Comparison of ENCODE assay signal across 8 mouse cellular contexts in the genomic region with DNA sequence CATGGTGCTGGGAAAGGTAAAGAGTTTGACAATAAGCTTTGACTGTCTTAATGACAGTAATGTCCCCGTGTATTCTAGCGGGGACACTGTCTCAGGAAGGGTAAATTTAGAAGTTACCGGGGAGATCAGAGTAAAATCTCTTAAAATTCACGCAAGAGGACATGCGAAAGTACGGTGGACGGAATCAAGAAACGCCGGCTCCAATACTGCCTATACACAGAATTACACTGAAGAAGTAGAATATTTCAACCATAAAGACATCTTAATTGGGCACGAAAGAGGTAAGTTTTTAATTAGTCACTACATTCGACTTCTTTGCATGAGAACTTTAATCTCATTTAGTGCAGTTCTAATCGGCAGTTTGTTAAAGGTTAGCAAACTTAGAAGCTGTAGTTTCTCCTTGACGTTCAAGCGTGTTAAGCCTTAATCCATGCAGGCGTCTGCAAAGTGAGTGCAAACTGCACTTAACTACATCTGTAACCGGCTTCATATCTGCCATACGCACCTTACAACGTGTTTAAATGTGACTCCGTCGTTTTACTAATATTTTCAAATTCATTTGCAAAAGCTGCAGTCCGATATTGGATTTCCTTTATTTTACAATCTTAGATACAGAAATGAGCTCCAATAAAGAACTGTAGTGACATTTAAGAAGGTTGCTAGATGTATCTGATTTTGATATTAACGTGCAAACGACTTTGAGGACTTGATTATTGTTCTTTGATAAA. TPM values are rescaled to one million over a fixed set of nuclear protein-coding genes. Genes with fewer than 3 reads are reported as not detected.
A peak's percentile ranks its signal among the peaks of the same experiment; 100 is the strongest.
DNase-seq lines count a peak whose midpoint lies in the region; ATAC-seq and TF ChIP-seq lines count a peak whose summit lies in the region.

No protein-coding gene starts in this region.

- peak overlapping the region; percentile 61 to 79 for H3K4me3 ChIP-seq in ES-E14 (ENCODE audit: insufficient read depth in 1 of 2, low read depth in 1 of 2, low read length in 2 of 2, poor library complexity in 1 of 2, severe bottlenecking in 1 of 2)
- H3K4me3 ChIP-seq in embryonic facial prominence, embryonic 12.5 days, result peak overlapping the region; percentile 68

- no peak for ATAC-seq in embryonic facial prominence, embryonic 12.5 days (ENCODE audit: insufficient number of reproducible peaks, insufficient read depth, low FRiP score, low TSS enrichment)
- peak; percentile 0; the same call in 1 of the 2 replicates for ATAC-seq in megakaryocyte, adult 5-6 weeks (ENCODE audit: poor library complexity, severe bottlenecking)

- no peaks in the 10 kb centered on the region for H3K27me3 ChIP-seq in embryonic facial prominence, embryonic 12.5 days

- in situ Hi-C loops in ES-E14 (cut with MboI; ENCODE audit: low sequenced_read_pairs in 2 of 2, unreplicated experiment in 2 of 2), result loop anchor here (5.0 to 25.0 kb wide), 2 partner anchors 268 to 278 kb away; no protein-coding TSS in a partner anchor

- H3K36me3 ChIP-seq in ES-E14 (ENCODE audit: control insufficient read depth, insufficient read depth, low read length, poor library complexity, severe bottlenecking), result peaks cover under 1% of the 10 kb centered on the region; the same call in 1 of the 2 replicates
- H3K36me3 ChIP-seq in embryonic facial prominence, embryonic 12.5 days, result peaks cover 7% of the 10 kb centered on the region

- peak overlapping the region; percentile 89 for H3K9ac ChIP-seq in ES-E14 (ENCODE audit: insufficient read depth, low read depth, low read length, poor library complexity, severe bottlenecking)
- H3K9ac ChIP-seq in embryonic facial prominence, embryonic 12.5 days, result peak overlapping the region; percentile 90

- DNase-seq in kidney, adult 8-10 months, result peak; percentile 25 to 61
- no peak for DNase-seq in kidney, adult 11 months
- DNase-seq in ES-E14 (ENCODE audit: low read depth, low spot score), result no peak
- peak; percentile 71 for DNase-seq in hindlimb bud, embryonic 11.5 days (ENCODE audit: extremely low spot score, low read depth, low spot score)
- DNase-seq in thymus, postnatal 25 days, result peak; percentile 11
- no peak for DNase-seq in layer of hippocampus, adult 18-20 months (ENCODE audit: low spot score in 2 of 2)

- H3K27ac ChIP-seq in ES-E14 (ENCODE audit: insufficient read depth, low read depth, low read length, poor library complexity, severe bottlenecking), result peak overlapping the region; percentile 100; the same call in 1 of the 2 replicates
- H3K27ac ChIP-seq in embryonic facial prominence, embryonic 12.5 days, result peak overlapping the region; percentile 100

- H3K4me1 ChIP-seq in ES-E14 (ENCODE audit: control insufficient read depth in 2 of 2, insufficient read depth in 2 of 2, low read length in 2 of 2, poor library complexity in 1 of 2), result peaks cover 0 to 4% of the 10 kb centered on the region in 2 experiments; a peak in 1 of 4 replicates
- no peaks in the 10 kb centered on the region for H3K4me1 ChIP-seq in embryonic facial prominence, embryonic 12.5 days

- under 1% methylated on average over 23 of the region's 23 CpGs for WGBS in embryonic facial prominence, embryonic 12.5 days

- H3K4me2 ChIP-seq in embryonic facial prominence, embryonic 12.5 days (replicated peaks), result peak overlapping the region; percentile 50

- no peaks in the 10 kb centered on the region for H3K9me3 ChIP-seq in ES-E14 (ENCODE audit: control insufficient read depth, insufficient read depth, low read depth, low read length)
- H3K9me3 ChIP-seq in embryonic facial prominence, embryonic 12.5 days, result no peaks in the 10 kb centered on the region

TF ChIP-seq in ES-E14, 5 proteins besides CTCF, POLR2A, EP300 and RAD21:
- no peak for TF ChIP-seq ZNF384 (IDR thresholded peaks at IDR 0.05; ENCODE audit: low read depth, low read length)
- TF ChIP-seq ZC3H11A (IDR thresholded peaks at IDR 0.05; ENCODE audit: borderline replicate concordance, low read depth, low read length), result no peak
- TF ChIP-seq HCFC1 (IDR thresholded peaks at IDR 0.05; ENCODE audit: borderline replicate concordance, insufficient read depth, low read length), result no peak
- TF ChIP-seq MAFK (IDR thresholded peaks at IDR 0.05; ENCODE audit: insufficient read depth, low read depth, low read length), result no peak
- TF ChIP-seq CHD2 (IDR thresholded peaks at IDR 0.05; ENCODE audit: low read depth, low read length), result no peak
TF ChIP-seq in ES-E14: peak in this region for 0.

RNA-seq across cellular contexts. Expression of a gene that starts 0.6 kb away (rescaled TPM):
- 61.2 and 77.9 TPM in 2 replicates for total RNA-seq in ES-E14 (2012; rRNA removed)
- polyA plus RNA-seq in embryonic facial prominence, embryonic 12.5 days (2016; fragmentation: Nextera tagmentation; extraction: Ambion mirVana), result 90.6 and 91.9 TPM in 2 replicates
- 44.1 and 57.6 TPM in 2 replicates for total RNA-seq in megakaryocyte, adult 5-6 weeks (2015)
- total RNA-seq in megakaryocyte, adult 5-6 weeks (2017), result 70.0 and 72.3 TPM in 2 replicates
- total RNA-seq in layer of hippocampus, adult 18-20 months (2021), result 10 to 100 TPM; 49.4 to 52.5 TPM

Comparison
In these comparisons a context has a peak if more than half of its experiments do, and no peak if none do; other contexts are left out.
1. DNase-seq: peak in kidney, adult 8-10 months (2 of 2), hindlimb bud, embryonic 11.5 days (single experiment) and thymus, postnatal 25 days (single experiment); none in kidney, adult 11 months (single experiment), ES-E14 (single experiment) and layer of hippocampus, adult 18-20 months (0 of 2).